Mouse (Mus musculus) embryonic fibroblast, embryonic 13.5 days (primary cell): ENCODE results near the gene Clstn2.

Source experiments
- CTCF ChIP-seq: IDR thresholded peaks from 2 replicates; pipeline ENCODE4 v1.5.1; 2011; ENCODE audit warnings: mild to moderate bottlenecking, control low read depth, low read length, moderate library complexity, borderline replicate concordance; ENCODE audit not compliant: insufficient read depth
- POLR2A ChIP-seq: IDR thresholded peaks from 2 replicates; pipeline ENCODE4 v1.6.1; 2011; ENCODE audit warnings: low read depth, mild to moderate bottlenecking, control low read depth, low read length, moderate library complexity

DNA sequence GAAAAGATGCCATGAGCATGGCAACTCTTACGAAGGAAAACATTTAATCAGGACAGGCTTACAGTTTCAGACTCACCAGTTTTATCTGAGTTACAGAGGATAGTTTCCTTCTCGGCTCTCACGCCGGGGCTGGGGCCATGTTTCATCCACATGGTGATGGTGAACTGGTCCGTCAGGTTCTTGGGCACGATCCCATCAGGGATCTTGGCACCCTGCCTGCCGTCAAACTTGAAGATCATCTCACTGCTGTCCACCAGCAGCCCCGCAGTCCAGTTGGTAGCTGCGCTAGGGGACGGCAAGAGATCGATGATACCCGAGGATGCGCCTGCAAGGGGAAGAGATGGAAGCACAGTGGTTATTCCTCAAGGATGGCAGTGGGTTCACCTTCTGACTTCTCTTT is 500.4 kb downstream of the Clstn2 start:
- TF ChIP-seq POLR2A (no peak), CTCF (no peak)
